Mouse (Mus musculus): Measurements from ENCODE around the gene Jam2. TPM values are rescaled to one million over a fixed set of nuclear protein-coding genes. Genes with fewer than 3 reads are reported as not detected.

The Jam2 gene
- polyA plus RNA-seq, 1 experiment from 2014 or later: 10.3 TPM

DNA sequence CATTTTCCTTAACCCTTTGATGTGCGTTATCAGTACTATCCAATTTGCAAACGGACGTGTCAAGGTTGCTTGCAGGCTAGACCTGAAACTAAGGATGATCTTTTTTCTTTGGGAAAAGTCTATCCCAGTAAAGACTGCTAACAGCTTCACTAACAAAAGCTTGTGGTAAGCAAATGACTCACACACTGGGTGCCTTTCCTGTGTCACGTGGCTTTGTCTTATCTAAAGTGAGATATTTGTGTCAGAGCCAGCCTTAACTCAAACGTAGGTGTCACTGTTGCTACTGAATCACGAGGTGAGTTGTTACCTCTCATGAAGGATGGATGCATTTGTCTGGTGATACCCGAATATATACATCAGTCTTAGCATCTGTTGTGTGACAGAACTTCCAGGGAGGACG lies 90.7 kb downstream of the Jam2 start:
- 65% methylated on average over 8 of the region's 8 CpGs for WGBS
- Histone ChIP-seq H3K9me3 (ENCODE audit: control insufficient read depth, low read length) (no peaks in the 10 kb centered on the region), H3K27me3 (ENCODE audit: control insufficient read depth, insufficient read depth, low read length) (no peaks in the 10 kb centered on the region)

DNA sequence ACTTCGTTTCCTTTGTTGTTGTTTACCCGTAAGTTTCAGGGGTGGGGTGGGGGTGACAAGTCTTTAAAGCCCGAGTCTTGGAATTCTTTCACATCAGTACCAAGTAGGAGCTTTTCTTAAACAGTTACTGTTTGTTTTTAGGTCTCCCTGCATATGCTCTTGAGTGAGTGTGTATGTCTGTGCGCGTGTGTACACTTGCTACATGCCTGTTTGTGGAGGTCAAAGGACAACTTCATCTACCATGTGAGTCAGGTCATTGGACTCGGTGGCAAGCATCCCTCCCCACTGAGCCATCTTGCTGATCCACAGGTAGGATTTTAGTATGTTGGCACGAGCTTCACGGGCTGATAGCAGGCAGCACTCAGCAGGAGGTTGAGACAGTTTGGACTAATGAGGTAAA lies 99.9 kb downstream of the Jam2 start:
- Histone ChIP-seq H3K27me3 (ENCODE audit: control insufficient read depth, insufficient read depth, low read length) (no peaks in the 10 kb centered on the region), H3K9ac (ENCODE audit: low read length) (no peak overlapping the region), H3K4me3 (ENCODE audit: control insufficient read depth in 1 of 2, insufficient read depth in 1 of 2, low read depth in 1 of 2, low read length in 2 of 2) (no peak overlapping the region), H3K4me1 (ENCODE audit: control insufficient read depth in 2 of 2, insufficient read depth in 2 of 2, low read length in 2 of 2) (peaks cover 0 to 5% of the 10 kb centered on the region in 2 experiments; a peak in 2 of 4 replicates), H3K9me3 (ENCODE audit: control insufficient read depth, low read length) (no peaks in the 10 kb centered on the region), H3K4me2 (ENCODE audit: low read length) (no peak overlapping the region), H3K36me3 (ENCODE audit: control insufficient read depth, insufficient read depth, low read length) (no peaks in the 10 kb centered on the region), H3K27ac (replicated peaks in 1 of 2; ENCODE audit: control insufficient read depth in 1 of 2, insufficient read depth in 1 of 2, low read depth in 2 of 2, low read length in 2 of 2) (no peak overlapping the region)
- 81% methylated on average over 8 of the region's 8 CpGs for WGBS
- no peak for ATAC-seq (ENCODE audit: insufficient number of reproducible peaks, insufficient read depth, low FRiP score, low read depth)

More for the DNA sequence above, 90.7 kb downstream of the Jam2 start:
- Histone ChIP-seq H3K27ac (replicated peaks in 1 of 2; ENCODE audit: control insufficient read depth in 1 of 2, insufficient read depth in 1 of 2, low read depth in 2 of 2, low read length in 2 of 2) (no peak overlapping the region), H3K4me2 (ENCODE audit: low read length) (no peak overlapping the region), H3K36me3 (ENCODE audit: control insufficient read depth, insufficient read depth, low read length) (peaks cover 47% of the 10 kb centered on the region), H3K9ac (ENCODE audit: low read length) (no peak overlapping the region), H3K4me3 (ENCODE audit: control insufficient read depth in 1 of 2, insufficient read depth in 1 of 2, low read depth in 1 of 2, low read length in 2 of 2) (no peak overlapping the region), H3K4me1 (ENCODE audit: control insufficient read depth in 2 of 2, insufficient read depth in 2 of 2, low read length in 2 of 2) (no peaks in the 10 kb centered on the region)
- no peak for ATAC-seq (ENCODE audit: insufficient number of reproducible peaks, insufficient read depth, low FRiP score, low read depth)

DNA sequence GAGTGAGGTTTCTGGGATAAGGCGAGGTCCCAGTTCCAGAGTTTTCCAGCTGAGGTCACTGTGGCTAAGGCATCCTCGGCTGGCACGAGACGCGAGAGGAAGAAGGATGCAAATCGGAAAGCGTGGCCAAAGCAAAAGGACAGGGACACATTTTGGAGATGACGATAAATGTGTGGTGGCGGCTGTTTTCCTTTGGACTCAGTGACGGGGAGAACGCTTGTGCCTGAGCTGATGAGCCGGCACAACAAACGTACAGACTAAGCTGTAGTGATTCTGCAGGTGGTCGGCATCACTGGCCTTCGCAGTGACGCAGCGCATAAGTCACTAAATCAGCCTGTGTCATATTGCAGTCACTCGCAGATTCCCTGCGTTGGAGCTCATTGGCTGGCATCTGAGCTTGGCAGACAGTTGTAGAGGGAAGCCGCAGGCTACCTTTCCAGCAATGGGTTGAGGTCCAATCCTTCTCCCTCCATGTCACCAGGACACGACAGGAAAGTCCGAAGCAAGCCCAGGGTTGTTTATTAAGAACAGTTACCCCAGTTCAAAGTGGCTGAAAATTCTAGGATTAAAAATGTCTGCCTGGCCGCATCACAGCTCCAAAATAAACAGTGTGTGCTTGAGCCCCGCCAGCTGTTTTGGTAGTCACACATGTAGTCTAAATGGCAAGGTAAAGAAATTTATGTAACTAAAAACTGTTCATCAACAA lies 101.2 kb downstream of the Jam2 start:
- Histone ChIP-seq H3K4me2 (ENCODE audit: low read length) (no peak overlapping the region), H3K36me3 (ENCODE audit: control insufficient read depth, insufficient read depth, low read length) (no peaks in the 10 kb centered on the region), H3K4me1 (ENCODE audit: control insufficient read depth in 2 of 2, insufficient read depth in 2 of 2, low read length in 2 of 2) (peaks cover 0 to 5% of the 10 kb centered on the region in 2 experiments; a peak in 2 of 4 replicates), H3K9ac (ENCODE audit: low read length) (no peak overlapping the region), H3K4me3 (ENCODE audit: control insufficient read depth in 1 of 2, insufficient read depth in 1 of 2, low read depth in 1 of 2, low read length in 2 of 2) (no peak overlapping the region), H3K27ac (replicated peaks in 1 of 2; ENCODE audit: control insufficient read depth in 1 of 2, insufficient read depth in 1 of 2, low read depth in 2 of 2, low read length in 2 of 2) (no peak overlapping the region), H3K9me3 (ENCODE audit: control insufficient read depth, low read length) (no peaks in the 10 kb centered on the region), H3K27me3 (ENCODE audit: control insufficient read depth, insufficient read depth, low read length) (no peaks in the 10 kb centered on the region)
- 75% methylated on average over 24 of the region's 24 CpGs for WGBS
- no peak for ATAC-seq (ENCODE audit: insufficient number of reproducible peaks, insufficient read depth, low FRiP score, low read depth)

Other genes starting within 250 kb of the Jam2 start
- 52.3 and 54.5 TPM in 2 replicates for gene Mrpl39, start 38.4 kb upstream of the Jam2 start, polyA plus RNA-seq (2014; fragmentation: Nextera tagmentation; extraction: Ambion mirVana)
- gene Gabpa, start 60.8 kb downstream of the Jam2 start, polyA plus RNA-seq (2014; fragmentation: Nextera tagmentation; extraction: Ambion mirVana): 37.2 and 38.6 TPM in 2 replicates
- gene Atp5j, start 61.5 kb downstream of the Jam2 start, polyA plus RNA-seq (2014; fragmentation: Nextera tagmentation; extraction: Ambion mirVana): 1,923 and 2,054 TPM in 2 replicates

Data from heart, embryonic 14.5 days (tissue).